Mouse (Mus musculus) embryonic facial prominence, embryonic 11.5 days (tissue): ENCODE measurements at regions not wholly inside any gene's neighbourhood (a gene's known extent, or its start where the extent isn't known, plus 50 kb on each side); places are given as distances from the start of the nearest gene placed in this dataset.

Experiments
- ATAC-seq: fragments of 200-750 bp; cut with Nextera tagmentation; replicated peaks from 2 replicates; pipeline ENCODE4 v1.8.0; 2017; ENCODE audit warnings: low read depth; ENCODE audit not compliant: insufficient number of reproducible peaks, low FRiP score, low TSS enrichment
- DNase-seq: peaks from one replicate; pipeline ENCODE4 v3.0.0-alpha.2; 2015; ENCODE audit warnings: low spot score
- H3K27ac ChIP-seq: fragments of 300-500 bp; sonication (generic); replicated peaks from 2 replicates; pipeline ENCODE4 v1.5.1; 2014; ENCODE audit warnings: mild to moderate bottlenecking, low read depth, low read length, control low read depth
- H3K27me3 ChIP-seq: fragments of 300-500 bp; sonication (generic); 2 replicates; pipeline ENCODE4 v1.6.1; 2014; ENCODE audit warnings: mild to moderate bottlenecking, low read length, moderate library complexity, mixed read lengths; ENCODE audit not compliant: control insufficient read depth, insufficient read depth
- H3K36me3 ChIP-seq: fragments of 300-500 bp; sonication (generic); replicated peaks from 2 replicates; pipeline ENCODE4 v1.6.1; 2014; ENCODE audit warnings: low read depth, mild to moderate bottlenecking, low read length, moderate library complexity, mixed read lengths; ENCODE audit not compliant: control insufficient read depth, insufficient read depth
- H3K4me1 ChIP-seq: fragments of 300-500 bp; sonication (generic); 2 replicates; pipeline ENCODE4 v1.6.1; 2014; ENCODE audit warnings: low read length, mixed read lengths; ENCODE audit not compliant: control insufficient read depth, insufficient read depth
- H3K4me2 ChIP-seq: fragments of 300-500 bp; sonication (generic); 2 replicates; pipeline ENCODE4 v1.6.1; 2014; ENCODE audit warnings: low read depth, mild to moderate bottlenecking, control low read depth, low read length, moderate library complexity
- H3K4me3 ChIP-seq: fragments of 300-500 bp; sonication (generic); 2 replicates; pipeline ENCODE4 v1.5.1; 2014; ENCODE audit warnings: low read depth, low read length, control low read depth
- H3K9ac ChIP-seq: fragments of 300-500 bp; sonication (generic); replicated peaks from 2 replicates; pipeline ENCODE4 v1.6.1; 2014; ENCODE audit warnings: mild to moderate bottlenecking, control low read depth, low read length
- H3K9me3 ChIP-seq: fragments of 300-500 bp; sonication (generic); replicated peaks from 2 replicates; pipeline ENCODE4 v1.6.1; 2016; ENCODE audit warnings: mild to moderate bottlenecking, low read length, inconsistent platforms, mixed read lengths; ENCODE audit not compliant: control insufficient read depth
- WGBS: fragments of 180-500 bp; shearing (Covaris S2); extraction: QIAGEN DNeasy Blood & Tissue Kit; methylation state at CpG from one replicate; pipeline ENCODE4 v1.1.7; 2014; 5-methylcytosine and 5-hydroxymethylcytosine counted together

DNA sequence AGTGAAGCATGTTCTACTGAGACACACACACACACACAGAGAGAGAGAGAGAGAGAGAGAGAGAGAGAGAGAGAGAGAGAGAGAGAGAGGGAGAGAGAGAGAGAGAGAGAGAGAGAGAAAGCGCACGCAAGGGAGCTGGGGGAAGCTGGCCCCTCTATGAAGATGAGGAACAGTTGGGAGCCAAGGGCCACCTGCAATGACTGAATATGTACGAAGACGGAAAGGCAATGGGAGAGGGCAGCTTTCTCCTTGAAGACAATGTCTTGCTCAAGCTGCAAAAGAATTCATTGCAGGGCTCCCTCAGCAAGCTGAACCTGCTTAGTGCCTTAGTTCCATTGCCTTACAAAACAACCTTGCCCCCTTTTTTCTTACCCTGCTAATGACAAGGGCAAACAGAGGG, 163.1 kb downstream of the Sox4 start:
- no peak overlapping the region for H3K27ac ChIP-seq
- 67% methylated on average over 4 of the region's 4 CpGs for WGBS
- no peaks in the 10 kb centered on the region; the same call in none of the 2 replicates for H3K4me1 ChIP-seq
- H3K9me3 ChIP-seq, result no peaks in the 10 kb centered on the region
- no peak overlapping the region for H3K9ac ChIP-seq
- H3K27me3 ChIP-seq, result no peaks in the 10 kb centered on the region
- no peak overlapping the region for H3K4me3 ChIP-seq
- DNase-seq, result no peak
- no peak overlapping the region for H3K4me2 ChIP-seq
- ATAC-seq, result no peak
- H3K36me3 ChIP-seq, result no peaks in the 10 kb centered on the region

DNA sequence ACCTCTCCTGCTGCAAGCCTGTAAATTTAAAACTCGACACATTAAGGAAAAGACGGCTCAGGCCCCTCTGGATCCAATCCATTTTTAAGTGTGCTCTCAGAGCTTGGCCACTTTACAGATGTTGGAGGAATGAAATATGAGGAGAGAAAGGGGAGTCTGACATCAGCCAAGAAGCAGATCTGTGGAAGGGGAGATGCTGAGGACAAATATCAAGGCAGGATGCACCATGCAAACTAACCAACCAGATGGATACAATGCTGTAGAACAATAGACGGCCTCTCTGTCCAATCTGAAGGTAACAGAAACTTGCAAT, 166.2 kb downstream of the Sox4 start:
- H3K9me3 ChIP-seq, result no peaks in the 10 kb centered on the region
- H3K27me3 ChIP-seq, result no peaks in the 10 kb centered on the region
- DNase-seq (no peak), ATAC-seq (no peak)
- no peaks in the 10 kb centered on the region for H3K36me3 ChIP-seq
- no peak overlapping the region; the same call in 1 of the 2 replicates for H3K27ac ChIP-seq
- no peak overlapping the region for H3K4me2 ChIP-seq
- no peak overlapping the region for H3K9ac ChIP-seq
- WGBS, result 49% methylated on average over 3 of the region's 3 CpGs
- no peak overlapping the region for H3K4me3 ChIP-seq
- H3K4me1 ChIP-seq, result no peaks in the 10 kb centered on the region; the same call in 1 of the 2 replicates

DNA sequence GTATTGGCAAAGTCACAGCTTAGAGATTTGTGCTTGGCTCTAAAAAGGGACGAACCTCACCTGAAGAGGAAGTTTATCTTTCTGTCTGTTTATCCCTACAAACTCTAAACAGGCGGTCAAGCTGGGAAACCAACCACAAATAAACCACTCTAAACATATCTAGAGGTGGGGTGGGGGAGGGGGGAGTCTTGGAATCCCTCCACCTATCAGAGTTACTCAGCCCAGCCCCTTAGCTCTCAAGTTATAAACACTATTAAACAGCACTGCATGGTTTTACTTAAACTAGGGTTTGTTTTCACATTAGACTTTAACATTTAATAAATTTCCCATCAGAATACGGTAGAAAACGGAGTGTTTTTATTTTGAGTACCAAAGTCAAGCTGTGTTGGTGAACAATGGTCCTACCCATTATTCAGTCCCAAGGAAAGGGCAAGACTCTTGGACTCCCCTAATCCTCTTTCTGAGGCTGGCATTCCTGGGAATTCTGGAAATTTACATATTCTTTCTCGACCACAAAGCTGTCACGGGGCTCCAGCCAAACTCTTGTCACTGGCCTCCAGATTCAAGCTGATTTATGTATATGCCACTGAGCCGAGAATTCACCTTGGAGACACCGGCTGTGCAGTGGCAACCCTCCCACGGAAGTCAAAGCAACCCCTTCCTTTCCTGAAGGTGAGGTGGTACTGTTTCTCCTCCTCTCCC, 166.7 kb downstream of the Sox4 start:
- DNase-seq, result no peak
- no peaks in the 10 kb centered on the region for H3K27me3 ChIP-seq
- no peak for ATAC-seq
- no peak overlapping the region for H3K9ac ChIP-seq
- no peaks in the 10 kb centered on the region for H3K36me3 ChIP-seq
- H3K4me2 ChIP-seq, result no peak overlapping the region
- H3K27ac ChIP-seq, result no peak overlapping the region; the same call in 1 of the 2 replicates
- peaks cover 4% of the 10 kb centered on the region for H3K4me1 ChIP-seq
- WGBS, result 39% methylated on average over 9 of the region's 9 CpGs
- H3K9me3 ChIP-seq, result no peaks in the 10 kb centered on the region
- H3K4me3 ChIP-seq, result no peak overlapping the region

DNA sequence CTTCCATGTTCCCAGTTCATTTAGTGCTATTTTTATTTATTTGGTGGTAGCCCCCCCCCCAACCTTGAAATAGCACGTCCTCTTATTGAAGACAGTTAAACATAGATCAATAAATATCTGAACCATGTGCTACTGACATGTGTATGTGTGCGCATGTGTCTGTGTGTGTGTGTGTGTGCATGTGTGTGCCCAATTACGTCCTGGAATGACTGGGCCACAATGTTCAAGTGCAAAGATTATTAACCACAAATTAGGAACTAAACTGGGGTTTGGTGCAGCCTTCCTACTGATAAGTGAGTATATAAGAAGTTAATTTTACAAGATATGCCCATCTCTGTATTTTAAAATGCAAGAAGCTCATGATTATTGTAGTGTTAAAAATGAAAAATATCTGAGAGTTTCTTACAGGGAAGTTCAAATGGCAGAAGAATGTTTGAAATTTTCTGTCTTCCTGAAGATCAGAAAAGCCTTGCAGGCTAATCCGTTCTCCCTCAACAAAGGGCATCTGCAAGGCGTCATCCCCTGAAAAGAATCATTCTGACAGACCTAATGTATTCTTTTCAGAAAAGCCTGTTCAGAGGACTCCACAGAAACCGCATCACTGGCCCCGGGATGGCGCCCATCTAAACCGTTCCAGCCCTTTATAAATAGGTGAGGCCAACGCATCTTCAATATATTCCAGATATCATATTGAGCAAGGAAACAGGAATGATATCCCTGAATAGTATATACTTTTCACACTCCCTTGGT, 170.8 kb downstream of the Sox4 start:
- no peak overlapping the region for H3K27ac ChIP-seq
- WGBS, result 38% methylated on average over 10 of the region's 10 CpGs
- peaks cover 5% of the 10 kb centered on the region for H3K4me1 ChIP-seq
- H3K4me2 ChIP-seq, result no peak overlapping the region
- no peaks in the 10 kb centered on the region for H3K9me3 ChIP-seq
- no peak overlapping the region for H3K9ac ChIP-seq
- H3K36me3 ChIP-seq, result no peaks in the 10 kb centered on the region
- no peak overlapping the region for H3K4me3 ChIP-seq
- DNase-seq (no peak), ATAC-seq (no peak)
- H3K27me3 ChIP-seq, result no peaks in the 10 kb centered on the region

DNA sequence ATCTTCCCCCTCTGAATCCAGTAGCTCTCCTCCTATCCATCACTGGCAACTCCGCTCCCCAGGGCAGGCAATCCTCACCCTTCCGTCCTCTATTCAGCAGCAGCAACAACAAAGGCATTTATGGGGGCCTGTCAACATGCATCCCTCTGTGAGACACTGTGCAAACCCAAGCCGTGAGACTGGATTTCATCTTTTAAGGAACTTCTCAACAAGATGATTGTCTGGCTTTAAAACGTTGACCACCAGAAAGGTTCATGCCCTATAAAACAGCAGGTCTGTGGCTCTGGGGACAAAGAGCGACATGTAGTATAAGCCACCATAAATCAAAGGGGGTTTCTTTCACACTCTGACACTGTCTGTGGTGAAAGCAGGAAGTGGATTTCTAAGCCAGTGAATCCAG, 171.4 kb downstream of the Sox4 start:
- Histone ChIP-seq H3K9me3 (no peaks in the 10 kb centered on the region), H3K9ac (peak overlapping the region; percentile 41), H3K4me2 (peak overlapping the region; percentile 3; the same call in 1 of the 2 replicates), H3K36me3 (no peaks in the 10 kb centered on the region), H3K4me3 (no peak overlapping the region), H3K27ac (peak overlapping the region; percentile 48), H3K4me1 (peaks cover 5% of the 10 kb centered on the region), H3K27me3 (no peaks in the 10 kb centered on the region)
- DNase-seq (no peak), ATAC-seq (no peak)
- WGBS, result 20% methylated on average over 5 of the region's 5 CpGs

DNA sequence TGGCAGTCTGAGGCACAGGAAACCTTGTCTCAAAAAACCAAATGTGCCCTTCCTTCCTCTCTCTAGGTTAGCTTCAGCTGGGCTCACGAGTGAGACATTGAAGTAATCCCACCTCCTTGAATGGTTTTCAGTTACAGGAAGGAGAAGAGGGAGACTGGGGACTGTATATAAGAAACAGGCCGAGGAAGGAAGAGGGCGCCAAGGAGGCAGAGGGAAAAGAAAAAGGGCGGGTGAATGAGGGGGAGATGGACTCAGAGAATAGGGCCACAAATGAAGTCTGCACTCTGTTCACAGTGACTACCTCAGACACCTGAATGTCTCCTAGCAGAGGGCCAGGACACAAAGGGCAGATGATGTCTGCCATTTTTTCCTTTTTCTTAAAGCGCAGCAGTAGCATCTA, 171.9 kb downstream of the Sox4 start:
- Histone ChIP-seq H3K27ac (peak overlapping the region; percentile 48), H3K4me3 (no peak overlapping the region), H3K9me3 (no peaks in the 10 kb centered on the region), H3K4me1 (peaks cover 5% of the 10 kb centered on the region), H3K36me3 (no peaks in the 10 kb centered on the region), H3K27me3 (no peaks in the 10 kb centered on the region), H3K9ac (peak overlapping the region; percentile 41), H3K4me2 (peak overlapping the region; percentile 3; the same call in 1 of the 2 replicates)
- ATAC-seq (0 out of 2 replicates have a peak, but pooled peaks have one; percentile 55), DNase-seq (peak; percentile 52)
- WGBS, result 6% methylated on average over 5 of the region's 5 CpGs

DNA sequence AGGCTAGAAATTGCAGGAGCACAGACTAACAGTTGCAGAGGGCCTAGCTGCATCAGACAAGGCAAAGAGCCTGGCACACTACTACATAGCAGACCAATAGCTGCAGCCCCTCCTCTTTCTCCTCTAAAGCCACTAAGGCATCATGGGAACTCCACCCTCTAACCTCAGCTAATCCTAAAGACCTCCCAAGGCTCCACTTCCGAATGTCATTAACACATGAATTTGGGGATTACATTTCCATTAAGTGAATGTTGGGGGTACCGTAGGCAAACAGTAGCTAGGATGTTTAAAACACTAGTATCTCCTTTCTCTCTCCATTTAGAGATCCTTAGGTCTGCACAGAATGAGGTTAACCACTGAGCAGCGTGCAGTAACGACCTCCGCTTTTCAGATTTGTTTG, 173.1 kb downstream of the Sox4 start:
- Histone ChIP-seq H3K4me3 (no peak overlapping the region), H3K36me3 (no peaks in the 10 kb centered on the region), H3K27ac (no peak overlapping the region), H3K27me3 (no peaks in the 10 kb centered on the region), H3K9ac (no peak overlapping the region), H3K4me2 (no peak overlapping the region), H3K4me1 (peaks cover 5% of the 10 kb centered on the region), H3K9me3 (no peaks in the 10 kb centered on the region)
- DNase-seq, result no peak
- no peak for ATAC-seq
- WGBS, result 49% methylated on average over 5 of the region's 5 CpGs

DNA sequence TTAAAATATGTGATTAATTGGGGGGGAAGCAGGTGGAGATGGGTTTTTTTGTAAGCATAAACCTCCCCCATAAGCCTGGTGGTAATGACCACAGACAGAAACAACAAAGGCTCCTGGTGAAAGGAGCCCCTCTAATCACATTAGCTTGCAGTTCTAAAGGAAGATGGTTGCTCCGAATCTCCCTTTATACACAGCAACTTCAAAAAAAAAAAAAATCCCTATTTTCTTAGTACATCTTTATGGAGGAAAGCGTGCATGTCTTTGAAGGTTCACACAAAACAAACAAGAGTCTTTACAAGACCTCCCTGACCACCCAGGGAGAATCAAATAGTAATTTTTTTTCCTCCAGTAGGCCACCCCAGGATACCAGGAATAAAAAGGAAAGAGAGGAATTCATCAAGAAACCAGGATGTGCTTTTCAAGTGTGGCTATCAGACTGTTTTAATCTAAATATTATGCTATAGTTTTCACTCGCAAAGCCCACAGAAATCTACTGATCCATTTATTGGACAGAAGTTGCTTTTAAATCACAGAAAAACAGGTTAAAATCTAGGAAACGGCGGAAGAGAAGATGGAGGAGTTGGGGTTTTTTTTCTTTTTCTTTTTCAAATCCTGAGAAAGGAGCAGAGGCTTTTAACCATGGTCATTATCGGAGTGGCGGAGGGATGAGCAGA, 178.2 kb downstream of the Sox4 start:
- no peak overlapping the region for H3K9ac ChIP-seq
- no peaks in the 10 kb centered on the region for H3K9me3 ChIP-seq
- ATAC-seq, result no peak
- no peak overlapping the region for H3K27ac ChIP-seq
- H3K36me3 ChIP-seq, result no peaks in the 10 kb centered on the region
- peaks cover 8% of the 10 kb centered on the region for H3K4me1 ChIP-seq
- no peak for DNase-seq
- 62% methylated on average over 7 of the region's 7 CpGs for whole genome bisulfite sequencing
- H3K27me3 ChIP-seq, result no peaks in the 10 kb centered on the region
- no peak overlapping the region for H3K4me3 ChIP-seq
- no peak overlapping the region for H3K4me2 ChIP-seq
